Mouse (Mus musculus) kidney, adult 2 months (tissue): Measurements from ENCODE around the gene Slc4a11.

Source experiments
- CTCF ChIP-seq: fragments of 200-500 bp; conservative IDR thresholded peaks from 2 replicates; pipeline ENCODE4 v1.5.1; 2011; ENCODE audit warnings: low read depth, mild to moderate bottlenecking, control low read depth, low read length, moderate library complexity, mixed read lengths; ENCODE audit not compliant: insufficient read depth, insufficient read length
- POLR2A ChIP-seq: fragments of 200-500 bp; IDR thresholded peaks from one replicate; pipeline ENCODE4 v1.6.1; 2011; ENCODE audit warnings: low read depth, low read length, control low read depth

GRCm38 (mm10) chr2:130724369-130724768 is 27.1 kb upstream of the Slc4a11 start:
- TF ChIP-seq CTCF = no peak
- no peak for TF ChIP-seq POLR2A
